Mouse (Mus musculus) T-helper 1 cell (primary cell): ENCODE results near the gene Foxa1.

Experiments
- in situ Hi-C: fragments of 300-600 bp; cut with MboI, MseI; formaldehyde crosslinking; loops from one replicate; pipeline ENCODE4 v1.15.1; 2025; ENCODE audit warnings: high pct_unique_total_duplicates

Foxa1 gene

DNA sequence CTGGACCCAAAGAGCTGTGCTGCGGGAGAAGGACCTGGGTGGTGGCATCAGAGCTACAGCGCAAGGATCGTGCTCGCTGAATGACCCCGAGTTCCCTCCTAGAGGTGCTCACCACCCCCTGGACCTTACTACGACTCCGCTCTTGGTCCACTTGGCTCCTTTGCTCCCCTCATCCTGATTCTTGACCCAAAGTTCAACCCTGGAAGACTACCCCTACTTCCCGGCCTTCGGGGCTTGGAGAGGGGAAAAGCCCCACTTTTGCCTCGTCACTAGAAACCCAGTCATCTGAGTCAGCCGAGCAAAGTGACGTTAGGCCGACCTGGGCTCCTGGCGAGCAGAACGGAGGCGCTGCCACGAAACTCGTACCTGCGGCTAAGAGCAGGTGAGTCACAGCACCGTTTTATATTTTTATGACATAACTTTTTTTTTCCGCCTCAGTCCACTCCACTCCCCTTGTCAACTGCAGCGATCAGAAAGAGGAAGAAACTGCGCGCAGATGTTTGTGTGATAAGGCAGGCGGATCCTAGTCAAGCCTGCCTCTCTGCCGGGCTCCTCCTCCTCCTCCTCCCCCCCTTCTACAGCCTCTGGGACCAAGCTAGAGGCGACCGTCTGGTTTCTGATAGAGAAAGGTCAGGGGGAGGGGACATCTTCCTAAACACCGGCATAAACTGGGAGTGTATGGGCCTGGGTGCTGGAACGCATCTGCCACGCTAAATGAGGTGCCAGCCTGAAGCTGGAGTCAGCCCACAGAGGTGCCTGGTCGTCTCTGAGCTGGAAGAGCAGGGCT lies at the start of gene Foxa1:
TSS of gene Foxa1 (minus strand) at position 502 of the 787 bp plus-strand sequence.
- in situ Hi-C loops, result loop anchor here (25.0 kb wide), 2 partner anchors 1009 to 1666 kb away; partner anchors contain the start of genes Fbxo33 and Nkx2-1

- in situ Hi-C loops, result loop anchor here (5.0 kb wide), 1 partner anchor 51 kb away; no protein-coding TSS in a partner anchor
Measured at GRCm38 (mm10) chr12:57575931-57576628, 29.4 kb upstream of the Foxa1 start.

GRCm38 (mm10) chr12:57572415-57572814 lies 25.7 kb upstream of the Foxa1 start:
- in situ Hi-C loops, result no loop called here

GRCm38 (mm10) chr12:57571773-57572172 lies 25.1 kb upstream of the Foxa1 start:
- in situ Hi-C loops, result no loop called here

GRCm38 (mm10) chr12:57563909-57564308 lies 17.2 kb upstream of the Foxa1 start, which contains the start of gene Ttc6:
TSS of gene Ttc6 (plus strand) at chr12:57564113.
- in situ Hi-C loops, result no loop called here

GRCm38 (mm10) chr12:57554091-57554490 lies 7.4 kb upstream of the Foxa1 start:
- in situ Hi-C loops, result no loop called here

DNA sequence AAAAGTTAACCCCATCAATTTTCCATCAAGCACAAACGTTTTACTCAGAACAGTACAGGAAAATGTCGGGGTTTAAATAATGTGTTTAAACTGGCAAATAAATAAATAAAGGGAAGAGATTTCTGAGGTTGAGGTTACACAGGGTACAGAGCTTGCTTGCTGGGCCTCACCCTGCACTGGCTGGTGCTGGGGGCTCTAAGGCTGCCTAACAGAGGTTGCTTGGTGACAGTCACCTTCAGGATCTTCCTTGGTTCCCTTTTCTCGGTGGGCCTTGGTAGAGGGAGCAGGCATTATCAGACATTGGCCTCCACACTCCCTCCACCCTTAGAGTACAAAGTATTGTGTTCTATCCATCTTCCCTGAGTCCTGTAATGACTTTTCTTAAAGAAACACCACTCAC lies 5.6 kb upstream of the Foxa1 start:
- in situ Hi-C loops, result no loop called here

GRCm38 (mm10) chr12:57550881-57551280 lies 4.2 kb upstream of the Foxa1 start:
- in situ Hi-C loops, result no loop called here

DNA sequence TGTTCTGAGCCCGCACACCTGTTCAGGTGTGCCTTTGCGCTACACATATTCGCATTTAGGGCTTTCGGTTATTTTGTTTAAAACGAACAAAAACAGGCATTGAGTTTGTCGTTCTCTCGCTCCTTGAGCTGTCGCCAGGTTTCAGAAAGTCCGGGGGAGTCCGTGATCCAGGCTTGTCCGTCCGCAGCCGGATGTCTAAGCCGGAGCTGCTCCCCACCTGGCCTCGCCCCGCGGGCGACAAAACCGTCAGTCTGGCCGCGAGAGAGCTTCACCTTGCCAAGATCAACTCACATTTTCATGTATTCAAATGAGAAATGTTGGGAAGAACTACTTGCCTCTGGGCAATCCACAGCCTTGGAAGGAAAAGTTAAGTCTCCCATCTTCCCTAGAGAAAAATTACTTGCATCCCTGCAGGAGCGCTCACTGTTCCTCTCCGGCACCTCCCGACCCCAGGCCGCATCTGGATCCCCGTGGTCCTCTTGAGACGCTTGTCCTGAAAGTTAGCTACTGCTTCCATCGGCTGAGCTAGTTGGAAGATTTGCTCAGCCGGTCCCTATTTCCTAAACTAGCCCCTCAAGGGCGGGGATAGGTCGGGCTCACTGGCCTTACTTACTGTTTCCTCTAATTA lies 3.6 kb upstream of the Foxa1 start:
- in situ Hi-C loops, result no loop called here

DNA sequence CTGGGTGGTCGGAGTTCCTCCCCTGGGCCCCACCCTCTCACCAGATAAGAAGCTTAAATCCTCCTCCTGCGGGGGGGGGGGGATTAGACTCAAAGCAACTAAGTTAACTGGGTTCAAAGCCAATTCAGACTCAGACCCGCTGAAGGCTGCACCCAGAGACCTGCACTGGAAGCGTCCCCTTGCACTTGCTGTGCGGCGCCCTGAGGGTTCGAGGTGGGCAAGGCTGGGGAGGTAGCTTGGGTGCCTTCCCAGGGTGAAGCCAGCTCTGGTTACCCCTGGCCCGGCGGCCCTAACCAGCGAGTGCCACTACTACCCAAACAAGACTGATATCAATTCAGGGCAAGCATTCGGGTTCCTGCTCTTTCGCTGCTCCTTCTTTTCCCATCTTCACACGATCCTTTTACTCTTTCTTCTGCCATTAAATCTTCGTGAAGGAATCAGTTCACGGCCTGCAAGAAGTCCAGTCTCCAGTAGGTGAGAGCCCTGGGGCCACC lies 3.0 kb upstream of the Foxa1 start:
- in situ Hi-C loops, result loop anchor here (25.0 kb wide), 2 partner anchors 1012 to 1663 kb away; partner anchors contain the start of genes Fbxo33 and Nkx2-1

GRCm38 (mm10) chr12:57548981-57549666 lies 2.4 kb upstream of the Foxa1 start:
- in situ Hi-C loops, result loop anchor here (25.0 kb wide), 2 partner anchors 1012 to 1663 kb away; partner anchors contain the start of genes Fbxo33 and Nkx2-1

DNA sequence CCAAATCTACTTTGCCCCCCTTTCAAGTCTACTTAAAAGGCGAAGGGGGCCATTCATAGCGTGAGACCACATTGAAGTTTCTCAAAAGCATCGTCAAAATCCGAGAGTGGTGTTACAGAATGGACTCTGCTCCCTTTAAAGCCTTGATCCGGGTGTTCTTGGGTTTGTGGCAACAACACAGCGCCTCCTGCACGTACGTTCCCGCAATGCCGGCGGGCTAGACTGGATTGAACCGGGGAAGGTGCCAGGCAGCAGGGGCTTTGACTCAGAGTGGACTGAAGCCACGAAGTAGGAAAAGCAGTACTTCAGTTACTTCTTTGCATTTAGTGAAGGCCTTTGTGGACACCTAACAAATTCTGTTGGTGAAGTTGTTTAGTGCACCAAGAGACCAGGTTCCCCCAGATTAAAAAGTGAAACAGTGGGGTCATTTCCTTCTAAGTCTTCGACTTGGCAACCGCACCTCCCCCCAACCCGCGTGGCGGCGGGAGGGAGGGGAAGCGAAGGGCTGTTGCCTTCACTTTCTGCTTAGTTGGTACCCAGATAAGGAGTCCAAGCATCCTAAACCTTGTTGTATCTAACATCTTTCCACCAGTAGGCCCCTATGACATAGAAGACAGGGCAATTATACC lies 1.8 kb upstream of the Foxa1 start:
- in situ Hi-C loops, result loop anchor here (25.0 kb wide), 2 partner anchors 1011 to 1664 kb away; partner anchors contain the start of genes Fbxo33 and Nkx2-1

- in situ Hi-C loops, result loop anchor here (25.0 kb wide), 2 partner anchors 1011 to 1664 kb away; partner anchors contain the start of genes Fbxo33 and Nkx2-1
Measured at GRCm38 (mm10) chr12:57547890-57548289, 1.2 kb upstream of the Foxa1 start.

DNA sequence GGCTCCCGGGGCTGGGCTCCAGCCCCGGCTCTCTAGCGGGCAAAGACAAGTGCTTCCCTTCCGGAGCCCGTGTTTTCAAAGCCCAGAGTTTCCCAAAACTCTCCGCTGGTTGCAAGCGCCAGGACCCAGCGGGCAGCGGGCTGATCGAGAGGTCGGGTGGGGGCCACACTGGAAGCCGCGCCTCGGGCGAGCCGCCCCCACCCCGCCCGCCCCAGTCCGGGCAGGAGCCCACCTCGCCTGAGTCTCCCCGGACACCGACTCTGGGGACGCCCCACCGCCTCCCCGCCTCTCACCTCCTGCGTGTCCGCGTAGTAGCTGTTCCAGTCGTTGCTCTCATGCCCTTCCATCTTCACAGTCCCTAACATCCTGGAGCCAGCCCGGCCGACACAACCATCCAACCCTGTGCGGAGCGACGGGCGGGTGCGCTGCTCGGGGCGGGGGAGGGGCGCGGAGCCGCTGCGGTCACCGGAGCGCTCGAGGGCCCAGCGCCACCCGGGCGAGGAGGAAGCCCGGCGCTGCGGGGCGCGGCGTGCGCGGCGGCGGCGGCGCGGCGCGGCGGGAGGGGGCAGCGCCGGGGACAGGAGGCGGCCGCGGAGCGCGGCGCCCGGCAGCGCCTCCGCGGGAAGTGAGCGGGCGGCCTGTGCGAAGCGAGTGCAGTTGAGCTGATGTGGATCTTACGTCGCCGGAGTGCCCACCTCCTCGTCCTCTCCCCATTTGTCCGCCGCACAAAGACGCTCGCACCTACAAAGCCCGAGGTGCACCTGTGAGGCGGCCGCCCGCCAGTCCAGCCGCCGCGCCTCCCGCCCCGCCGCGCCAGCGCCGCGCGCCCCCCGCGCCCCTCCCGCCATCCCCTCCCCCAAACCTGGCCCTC lies 1.1 kb downstream of the Foxa1 start:
- in situ Hi-C loops, result loop anchor here (25.0 kb wide), 2 partner anchors 1008 to 1667 kb away; partner anchors contain the start of genes Fbxo33 and Nkx2-1

- in situ Hi-C loops, result loop anchor here (5.0 to 25.0 kb wide), 3 partner anchors 848 to 1667 kb away; partner anchors contain the start of genes Fbxo33 and Nkx2-1
Measured at GRCm38 (mm10) chr12:57544641-57545370, 1.9 kb downstream of the Foxa1 start.

DNA sequence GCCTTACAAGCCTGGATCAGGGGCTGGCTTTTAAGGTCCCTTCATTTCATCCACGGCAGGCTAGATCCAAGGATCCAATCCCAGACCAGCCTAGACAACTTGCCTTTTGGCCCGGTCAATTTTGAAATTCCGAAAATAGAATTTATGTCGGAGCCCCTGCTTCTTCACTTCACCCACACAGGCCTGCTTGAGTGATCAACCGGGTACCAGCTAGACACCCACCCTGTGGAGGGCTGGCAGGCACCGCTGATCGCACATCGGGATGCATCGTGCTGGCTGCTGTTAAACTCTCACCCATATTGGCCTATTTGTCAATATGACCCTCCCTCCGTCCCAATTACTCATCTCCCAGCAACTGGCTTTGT lies 3.1 kb downstream of the Foxa1 start:
- in situ Hi-C loops, result loop anchor here (5.0 to 25.0 kb wide), 3 partner anchors 846 to 1669 kb away; partner anchors contain the start of genes Fbxo33 and Nkx2-1

DNA sequence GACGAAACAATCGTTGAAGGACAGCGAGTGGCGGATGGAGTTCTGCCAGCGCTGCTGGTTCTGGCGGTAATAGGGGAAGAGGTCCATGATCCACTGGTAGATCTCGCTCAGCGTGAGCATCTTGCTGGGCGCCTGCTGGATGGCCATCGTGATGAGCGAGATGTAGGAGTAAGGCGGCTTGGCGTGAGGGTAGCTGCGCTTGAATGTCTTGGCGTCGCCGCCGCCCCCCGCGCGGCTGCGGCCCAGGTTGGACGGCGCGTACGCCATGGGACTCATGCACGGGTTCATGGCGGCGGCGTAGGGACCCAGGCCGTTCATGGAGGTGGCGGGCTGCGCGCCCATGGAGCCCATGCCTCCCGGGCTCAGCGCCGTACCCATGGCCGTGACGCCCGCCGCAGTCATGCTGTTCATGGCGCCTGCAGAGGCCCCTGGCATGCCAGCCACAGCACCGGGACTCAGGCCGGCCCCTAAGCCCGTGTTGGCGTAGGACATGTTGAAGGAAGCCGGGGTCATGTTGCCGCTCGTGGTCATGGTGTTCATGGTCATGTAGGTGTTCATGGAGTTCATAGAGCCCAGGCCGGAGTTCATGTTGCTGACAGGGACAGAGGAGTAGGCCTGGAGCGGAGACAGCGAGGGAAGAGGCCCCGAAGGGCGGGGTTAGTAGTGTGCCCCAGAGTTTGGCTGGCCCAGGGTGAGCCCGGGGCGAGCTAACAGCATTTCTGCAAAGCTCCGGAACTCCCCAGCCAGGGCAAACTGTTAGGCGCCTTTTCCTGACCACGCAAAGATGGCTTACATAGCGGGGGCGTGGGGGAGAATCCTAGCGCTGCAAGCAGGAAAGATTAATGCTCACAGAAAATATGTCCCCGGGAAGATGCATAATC lies 3.7 kb downstream of the Foxa1 start:
- in situ Hi-C loops, result loop anchor here (5.0 to 25.0 kb wide), 3 partner anchors 846 to 1669 kb away; partner anchors contain the start of genes Fbxo33 and Nkx2-1
